Mouse (Mus musculus) frontal cortex, postnatal 25 days (tissue): ENCODE measurements around the gene H1f0.
A peak's percentile ranks its signal among the peaks of the same experiment; 100 is the strongest.
"Not testable (repeated sequence)": the region's sequence is repeated elsewhere in the genome, so short reads cannot be mapped to it uniquely, and the experiment has no call there.

ENCODE experiments used
- DNase-seq, 2 experiments: peaks; one replicate each; pipeline ENCODE4 v3.0.0; 2022; ENCODE audit warnings: low spot score in 2 of 2

The H1f0 gene

DNA sequence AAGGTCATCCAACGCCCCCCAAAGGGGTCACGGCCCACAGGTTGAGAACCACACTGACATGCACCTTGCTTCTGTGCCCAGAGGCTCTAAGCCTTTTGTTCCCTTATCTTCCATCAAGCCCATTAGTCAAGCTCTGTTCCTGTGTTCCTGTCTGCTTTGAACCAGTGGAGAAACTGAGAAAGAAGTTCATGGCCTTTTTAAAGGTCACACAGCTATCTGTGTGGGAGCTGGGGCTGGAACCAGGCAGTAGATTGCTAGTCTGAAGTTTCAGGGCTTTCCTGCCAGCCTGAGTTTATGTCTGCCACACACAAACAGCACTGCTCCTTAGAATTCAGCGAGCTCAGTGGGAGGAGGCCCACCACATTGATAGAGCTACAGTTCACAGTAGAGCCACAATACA is 25.2 kb upstream of the H1f0 start:
- DNase-seq, result no peak

DNA sequence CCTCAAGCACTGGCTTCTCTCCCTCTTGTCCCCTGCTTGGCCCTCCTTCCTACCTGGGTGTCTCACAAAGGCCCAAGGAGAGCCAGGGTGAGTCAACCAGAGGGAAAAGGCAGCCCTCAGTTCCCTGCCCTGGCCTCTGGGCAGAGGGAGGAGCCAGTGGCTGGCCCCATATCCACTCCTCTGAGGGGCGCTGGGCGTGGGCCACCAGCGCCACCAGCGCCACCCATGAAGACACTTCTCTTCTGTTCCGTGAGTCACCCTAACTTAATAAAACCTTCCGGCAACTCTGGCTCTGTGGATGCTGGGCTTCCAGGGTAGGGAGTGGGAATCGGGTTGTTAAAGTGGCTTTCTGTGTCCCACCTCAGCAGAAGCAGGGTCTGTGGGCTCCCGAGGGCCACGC is 22.7 kb upstream of the H1f0 start:
- DNase-seq, result no peak

DNA sequence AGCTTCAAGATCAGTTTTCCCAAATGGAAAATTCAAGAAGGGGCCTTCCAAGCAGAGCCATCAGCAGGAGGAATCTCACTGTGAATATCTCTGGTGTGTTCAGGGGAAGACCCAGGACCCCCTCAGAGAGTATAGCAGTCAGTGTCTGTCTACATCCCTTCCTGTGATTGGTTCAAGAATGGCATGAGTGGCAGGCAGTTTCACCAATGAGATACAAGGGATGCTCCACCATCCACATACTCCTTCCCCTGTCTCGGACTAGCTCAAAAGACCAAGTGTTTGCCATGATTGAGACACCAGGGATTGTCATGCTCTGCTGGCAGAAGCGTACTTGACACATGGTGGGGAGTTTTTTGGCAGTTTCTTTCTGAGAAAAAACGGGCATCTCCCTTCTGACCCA is 21.6 kb upstream of the H1f0 start:
- no peak for DNase-seq

DNA sequence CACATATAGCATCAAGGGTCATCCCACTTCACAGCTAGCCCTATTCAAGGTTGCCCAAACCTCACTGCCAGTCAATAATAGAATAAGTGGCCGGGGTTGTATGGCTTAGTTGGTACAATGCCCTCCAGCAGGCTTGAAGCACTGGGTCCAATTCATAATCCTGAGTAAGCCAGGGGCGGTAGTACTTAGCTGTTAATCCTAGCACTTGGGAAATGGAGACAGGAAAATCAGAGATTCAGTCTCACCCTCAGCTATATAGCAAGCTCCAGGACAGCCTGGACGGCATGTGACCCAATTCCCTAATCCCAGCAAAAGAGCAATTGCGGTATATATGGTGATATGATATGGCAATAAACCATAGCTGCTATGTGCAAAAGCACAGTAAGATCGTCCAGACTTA is 21.2 kb upstream of the H1f0 start:
- no peak for DNase-seq

DNA sequence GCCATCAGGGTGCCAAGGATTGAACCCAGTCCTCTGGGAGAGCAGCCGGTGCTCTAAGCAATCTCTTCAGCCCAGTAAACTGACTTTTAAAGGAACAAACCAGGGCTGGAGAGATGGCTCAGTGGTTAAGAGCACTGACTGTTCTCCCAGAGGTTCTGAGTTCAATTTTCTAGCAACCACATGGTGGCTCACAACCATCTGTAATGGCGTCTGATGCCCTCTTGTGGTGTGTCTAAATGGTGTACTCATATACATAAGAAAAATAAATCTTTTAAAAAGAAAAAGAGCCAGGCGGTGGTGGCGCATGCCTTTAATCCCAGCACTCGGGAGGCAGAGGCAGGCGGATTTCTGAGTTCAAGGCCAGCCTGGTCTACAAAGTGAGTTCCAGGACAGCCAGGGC is 20.4 kb upstream of the H1f0 start:
- not testable (repeated sequence) for DNase-seq

DNA sequence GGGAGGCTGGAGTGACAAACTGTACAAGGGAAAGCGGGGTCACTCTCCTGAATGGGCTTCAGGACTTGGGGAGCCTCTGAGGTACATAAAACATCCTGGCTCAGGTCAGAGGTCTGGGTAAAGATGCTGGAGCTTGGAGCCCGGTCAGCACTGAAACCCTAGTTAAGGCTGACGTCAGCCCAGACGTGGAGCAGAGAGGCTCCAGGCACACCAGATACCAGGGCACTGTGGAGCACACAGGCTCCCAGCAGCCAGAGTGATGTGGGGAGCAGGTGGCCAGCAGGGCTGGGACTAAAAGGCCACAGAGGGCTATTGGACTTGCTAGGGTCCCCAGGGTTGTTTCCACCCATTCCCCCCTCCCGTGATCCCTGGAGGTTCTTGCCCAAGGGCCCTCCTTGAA is 18.5 kb upstream of the H1f0 start:
- no peak for DNase-seq

DNA sequence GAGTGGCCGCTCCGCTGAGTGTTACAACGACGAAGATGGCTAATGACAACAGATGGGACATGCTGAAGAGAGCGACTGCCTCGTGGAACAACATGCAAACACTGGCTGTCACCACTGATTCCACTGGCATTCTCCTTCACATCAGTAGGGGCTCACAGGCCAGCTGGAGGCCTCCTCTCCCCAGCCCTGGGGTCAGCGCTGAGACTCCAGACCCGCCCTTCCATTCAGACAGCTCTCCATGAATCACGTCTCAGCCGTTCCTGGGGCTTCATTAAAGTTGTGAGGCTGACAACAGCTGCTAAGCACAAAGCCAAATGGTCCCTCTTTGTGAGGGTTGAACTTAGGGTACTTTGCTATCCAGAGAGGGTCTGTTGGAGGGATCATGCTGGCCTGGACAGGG is 16.7 kb upstream of the H1f0 start:
- no peak for DNase-seq

DNA sequence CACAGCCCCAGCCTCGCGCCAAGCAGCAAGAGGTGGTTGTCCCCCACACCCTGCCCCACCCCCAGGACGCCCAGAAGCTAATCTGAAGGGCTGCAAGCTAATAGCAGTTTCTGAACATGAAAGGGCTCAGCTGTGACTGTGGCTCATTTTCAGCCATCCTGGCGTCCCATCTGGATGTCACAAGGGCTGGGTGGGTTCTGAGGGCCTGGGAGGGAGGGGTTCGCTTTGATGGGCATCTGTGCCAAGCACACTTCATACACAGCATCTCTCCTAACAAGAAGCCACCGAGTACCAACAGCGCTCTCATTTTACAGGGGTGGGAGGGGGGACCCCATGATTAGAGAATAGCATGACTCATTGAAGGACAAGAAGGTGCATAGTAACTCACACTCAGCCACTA is 14.9 kb upstream of the H1f0 start:
- DNase-seq, result no peak

DNA sequence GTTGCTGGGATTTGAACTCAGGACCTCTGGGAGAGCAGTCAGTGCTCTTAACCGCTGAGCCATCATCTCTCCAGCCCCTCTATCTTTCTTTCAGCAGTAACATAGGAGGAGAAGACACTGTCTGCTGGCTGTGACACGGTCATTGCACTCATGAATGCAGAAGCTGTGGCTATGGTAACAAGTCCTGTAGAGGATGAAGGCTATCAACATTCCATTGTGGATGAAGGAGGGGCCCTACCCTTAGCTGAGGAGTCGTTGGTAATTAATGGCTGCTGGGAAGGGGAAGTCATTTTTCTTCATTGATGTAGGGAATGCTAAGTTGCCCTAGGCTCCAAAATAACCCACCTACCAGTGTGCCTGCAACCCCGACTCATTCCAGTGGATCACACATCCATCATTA is 10.1 kb upstream of the H1f0 start:
- DNase-seq, result no peak

DNA sequence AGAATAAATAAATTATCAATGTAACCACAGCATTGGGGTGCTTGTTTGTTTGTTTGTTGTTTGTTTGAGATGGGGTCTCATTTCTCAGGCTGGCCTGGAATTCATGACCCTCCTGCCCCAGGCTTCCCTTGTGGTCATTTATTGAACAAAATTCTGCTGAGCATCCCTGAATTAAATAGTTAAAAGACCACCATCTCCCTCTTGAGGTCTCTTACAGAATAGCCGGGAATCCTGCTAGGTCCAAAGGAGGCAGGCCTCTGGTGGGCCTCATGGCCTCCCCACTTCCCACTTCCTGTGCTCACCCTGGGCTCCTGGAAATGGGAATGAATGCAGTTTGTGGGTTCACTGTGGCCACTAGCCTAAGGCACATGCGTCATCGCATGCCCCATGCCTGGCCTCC is 9.4 kb upstream of the H1f0 start:
- no peak for DNase-seq

DNA sequence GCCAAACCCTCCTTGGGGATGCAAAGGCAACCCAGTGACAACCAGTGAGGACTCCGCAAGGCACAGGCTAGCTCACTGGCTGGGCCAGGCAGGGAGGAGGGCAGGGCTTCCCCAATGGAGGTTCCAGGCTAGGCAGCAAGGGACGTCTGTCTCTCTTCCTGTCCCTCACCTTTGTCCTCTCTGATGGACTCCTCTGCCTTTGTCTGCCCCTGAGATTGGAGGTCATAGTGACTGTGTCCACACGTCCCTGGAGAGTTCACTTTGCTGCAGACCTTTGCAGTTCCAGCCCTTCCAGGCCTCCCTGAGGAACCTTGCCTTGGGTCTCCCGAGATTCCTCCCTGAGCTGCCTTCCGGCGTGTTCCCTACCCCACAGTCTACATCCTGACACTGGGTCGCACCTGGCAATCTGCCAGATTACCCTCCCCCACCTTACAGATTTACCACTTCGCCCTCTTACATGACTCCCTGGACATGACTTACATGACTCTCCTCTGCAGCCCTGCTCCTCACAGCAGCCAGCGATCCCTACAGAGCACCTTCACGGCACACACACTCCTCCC is 5.5 kb upstream of the H1f0 start:
- DNase-seq, result no peak

DNA sequence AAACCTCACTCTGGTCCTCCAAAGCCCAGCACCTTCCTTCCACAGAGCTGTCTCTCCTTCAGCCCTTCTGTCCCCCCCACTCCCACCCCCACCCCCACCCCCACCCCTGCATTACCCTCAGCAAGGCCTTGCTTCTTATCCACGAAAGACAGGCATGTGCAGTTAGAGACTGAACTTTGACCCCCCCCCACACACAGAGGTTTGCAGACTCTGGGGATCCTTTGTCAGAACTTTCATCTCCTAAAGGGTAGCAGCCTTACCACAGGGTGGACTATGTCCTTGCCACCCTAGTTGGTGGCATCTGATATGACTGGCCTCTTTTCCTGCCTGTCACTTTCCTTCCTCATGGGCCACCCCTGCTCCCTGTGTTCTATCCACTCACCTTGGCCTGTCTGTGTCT is 4.9 kb upstream of the H1f0 start:
- DNase-seq, result no peak

DNA sequence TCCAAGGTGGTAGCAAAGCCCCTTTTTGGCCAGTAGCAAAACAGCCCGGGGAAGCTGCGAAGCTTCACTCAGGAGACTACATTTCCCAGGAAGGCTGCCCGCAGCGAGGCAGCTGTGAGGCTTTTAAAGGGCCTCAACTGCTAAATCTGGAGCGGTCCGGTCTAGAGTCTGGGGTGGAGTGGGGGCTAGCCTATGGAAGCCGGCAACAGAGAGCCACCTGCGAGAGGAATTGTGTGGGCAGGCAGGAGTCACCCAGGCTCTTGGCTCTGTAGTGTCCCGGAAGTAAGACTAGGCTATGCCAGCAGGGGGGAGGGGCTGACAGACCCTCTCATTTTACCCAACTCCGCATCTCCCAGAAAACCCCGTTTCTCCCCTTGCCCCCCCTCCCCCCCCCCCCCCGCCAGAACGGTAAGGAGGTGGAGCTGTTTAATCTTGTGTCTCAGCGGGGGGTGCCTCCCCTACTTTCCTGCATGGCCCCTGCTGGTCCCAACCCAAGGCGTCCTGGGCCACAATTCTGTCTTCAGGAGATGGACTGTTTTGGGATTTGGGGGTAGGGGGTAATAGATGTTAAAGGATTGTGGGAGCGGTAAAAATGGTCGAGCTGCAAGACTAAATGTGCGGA is 2.5 kb upstream of the H1f0 start:
- DNase-seq, result no peak

DNA sequence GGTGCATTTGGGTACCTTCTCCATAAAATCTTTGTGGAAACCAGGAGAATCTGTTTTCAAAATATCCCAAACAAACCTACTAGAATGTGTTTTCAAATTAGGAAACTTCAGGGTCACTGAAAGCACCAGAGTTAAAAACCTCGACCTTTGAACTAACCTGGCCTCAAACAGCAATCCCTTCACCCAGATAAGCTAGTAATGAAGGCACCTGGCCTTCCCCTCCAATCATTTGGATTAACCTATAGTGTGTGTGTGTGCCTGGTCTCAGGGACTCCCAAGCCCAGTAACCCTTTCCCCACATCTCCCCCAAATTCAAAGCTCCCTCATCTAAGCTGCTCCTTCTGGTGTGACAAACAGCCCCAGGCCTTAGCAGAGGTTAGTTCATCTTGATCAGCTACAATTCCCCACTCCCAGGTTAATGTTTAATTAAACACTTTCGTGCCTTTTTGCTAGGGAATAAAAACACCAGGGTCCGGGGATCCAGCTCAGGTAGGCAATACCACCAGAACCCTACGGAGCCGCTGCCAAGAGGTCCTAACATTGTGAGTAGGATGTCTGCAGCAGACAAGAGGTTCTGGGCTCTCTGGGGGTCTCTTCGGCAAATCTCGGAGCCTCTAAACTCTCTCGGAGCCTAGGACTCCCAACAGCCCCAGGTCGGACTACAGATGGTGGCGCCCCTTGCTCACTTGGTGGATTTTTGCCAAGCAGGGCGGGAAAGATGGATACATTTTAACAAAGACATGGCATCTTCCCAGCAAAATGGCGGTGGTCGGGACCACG is 1.5 kb upstream of the H1f0 start:
- DNase-seq, result no peak

DNA sequence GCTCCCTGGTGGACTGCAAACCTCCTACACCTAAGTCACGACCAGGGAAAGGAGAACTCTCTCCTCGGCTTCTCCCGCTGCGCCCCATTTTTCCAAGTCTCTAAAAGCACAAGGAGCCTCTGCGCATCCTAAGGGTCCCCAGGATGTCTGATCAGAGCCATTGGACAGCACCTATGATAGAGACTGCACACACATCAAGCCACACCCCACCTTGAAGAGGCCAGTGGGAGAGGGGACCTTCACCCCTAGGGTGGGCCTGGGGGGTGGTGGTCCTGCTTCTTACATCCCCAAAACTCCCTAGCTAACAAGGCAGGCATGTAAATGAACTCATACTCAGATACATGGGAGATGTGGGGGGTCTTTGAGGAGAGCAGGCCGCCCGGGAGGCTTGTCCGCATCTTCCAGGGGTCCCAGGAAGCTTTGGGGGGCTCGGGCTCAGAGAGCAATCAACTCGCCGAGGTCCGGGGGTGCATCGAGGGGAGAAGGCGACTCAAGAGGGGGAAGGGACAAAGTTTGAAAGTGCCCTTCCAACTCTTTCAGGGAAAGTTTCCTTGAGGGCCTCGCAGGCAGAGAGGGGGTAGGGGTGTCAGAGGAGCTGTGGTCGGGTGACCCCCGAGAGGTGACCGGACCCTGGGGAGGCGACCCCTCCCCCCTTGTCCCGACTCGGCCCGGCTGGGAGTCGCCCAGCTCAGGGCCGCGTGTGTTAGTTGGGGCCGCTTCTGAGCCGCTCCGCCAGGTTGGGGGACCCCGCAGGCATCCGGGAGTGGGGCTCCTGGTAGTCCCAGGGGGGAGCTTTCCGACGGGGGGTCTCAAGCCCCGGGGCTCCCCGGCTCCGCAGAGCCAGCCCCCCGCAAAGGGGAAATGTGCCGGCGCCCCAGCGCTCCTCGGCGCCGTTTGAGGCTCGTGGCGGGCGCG is 702 bp upstream of the H1f0 start:
- DNase-seq, result no peak

DNA sequence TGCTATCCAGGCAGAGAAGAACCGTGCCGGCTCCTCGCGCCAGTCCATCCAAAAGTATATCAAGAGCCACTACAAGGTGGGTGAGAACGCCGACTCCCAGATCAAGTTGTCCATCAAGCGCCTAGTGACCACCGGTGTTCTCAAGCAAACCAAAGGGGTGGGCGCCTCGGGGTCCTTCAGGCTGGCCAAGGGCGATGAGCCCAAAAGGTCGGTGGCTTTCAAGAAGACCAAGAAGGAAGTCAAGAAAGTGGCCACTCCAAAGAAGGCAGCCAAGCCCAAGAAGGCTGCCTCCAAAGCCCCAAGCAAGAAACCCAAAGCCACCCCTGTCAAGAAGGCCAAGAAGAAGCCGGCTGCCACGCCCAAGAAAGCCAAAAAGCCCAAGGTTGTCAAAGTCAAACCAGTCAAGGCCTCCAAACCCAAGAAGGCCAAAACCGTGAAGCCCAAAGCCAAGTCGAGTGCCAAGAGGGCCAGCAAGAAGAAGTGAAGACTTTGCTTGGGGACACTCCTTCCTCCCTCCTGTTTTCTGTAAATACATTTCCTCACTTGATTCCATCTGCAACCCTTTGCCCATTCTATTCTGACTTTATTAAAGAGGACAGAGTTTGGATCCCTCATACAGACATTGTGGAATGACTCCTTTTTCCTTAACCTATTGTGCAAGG is 704 bp downstream of the H1f0 start:
- no peak for DNase-seq

DNA sequence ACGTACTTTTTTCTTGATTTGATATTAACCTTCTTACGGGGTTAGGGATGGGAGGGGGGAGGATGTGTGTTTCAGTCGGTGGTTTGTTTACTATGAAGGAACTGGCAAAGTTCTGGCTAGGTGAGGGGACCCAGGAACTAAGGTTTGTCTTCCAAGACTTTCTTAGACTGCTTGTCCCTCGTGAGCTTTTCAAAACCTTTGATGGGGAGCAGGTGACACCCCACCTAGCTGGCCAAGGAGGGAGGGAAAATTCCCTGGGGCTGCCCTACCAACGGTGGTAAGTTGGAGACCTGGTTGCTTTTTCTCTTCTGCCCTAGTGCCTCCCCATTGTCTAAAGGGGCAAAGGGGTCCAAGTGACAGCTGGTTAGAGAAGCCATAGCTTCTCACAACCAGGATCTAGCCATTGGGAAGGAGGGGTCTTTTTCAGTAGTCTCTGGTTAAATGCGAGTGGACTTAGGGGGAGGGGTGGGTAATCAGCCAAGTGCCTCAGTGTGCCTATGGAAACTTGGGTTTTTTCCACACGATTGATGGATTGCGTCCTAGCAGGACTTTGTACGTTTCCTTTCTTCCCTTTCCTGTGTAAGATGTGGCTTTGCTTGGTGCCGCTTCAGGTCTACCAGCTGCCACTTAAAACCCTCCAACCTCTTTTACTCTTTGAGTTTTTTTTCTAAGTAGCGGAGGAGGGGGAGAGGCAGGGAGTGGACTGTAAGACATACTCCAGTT is 1.4 kb downstream of the H1f0 start:
- no peak for DNase-seq

DNA sequence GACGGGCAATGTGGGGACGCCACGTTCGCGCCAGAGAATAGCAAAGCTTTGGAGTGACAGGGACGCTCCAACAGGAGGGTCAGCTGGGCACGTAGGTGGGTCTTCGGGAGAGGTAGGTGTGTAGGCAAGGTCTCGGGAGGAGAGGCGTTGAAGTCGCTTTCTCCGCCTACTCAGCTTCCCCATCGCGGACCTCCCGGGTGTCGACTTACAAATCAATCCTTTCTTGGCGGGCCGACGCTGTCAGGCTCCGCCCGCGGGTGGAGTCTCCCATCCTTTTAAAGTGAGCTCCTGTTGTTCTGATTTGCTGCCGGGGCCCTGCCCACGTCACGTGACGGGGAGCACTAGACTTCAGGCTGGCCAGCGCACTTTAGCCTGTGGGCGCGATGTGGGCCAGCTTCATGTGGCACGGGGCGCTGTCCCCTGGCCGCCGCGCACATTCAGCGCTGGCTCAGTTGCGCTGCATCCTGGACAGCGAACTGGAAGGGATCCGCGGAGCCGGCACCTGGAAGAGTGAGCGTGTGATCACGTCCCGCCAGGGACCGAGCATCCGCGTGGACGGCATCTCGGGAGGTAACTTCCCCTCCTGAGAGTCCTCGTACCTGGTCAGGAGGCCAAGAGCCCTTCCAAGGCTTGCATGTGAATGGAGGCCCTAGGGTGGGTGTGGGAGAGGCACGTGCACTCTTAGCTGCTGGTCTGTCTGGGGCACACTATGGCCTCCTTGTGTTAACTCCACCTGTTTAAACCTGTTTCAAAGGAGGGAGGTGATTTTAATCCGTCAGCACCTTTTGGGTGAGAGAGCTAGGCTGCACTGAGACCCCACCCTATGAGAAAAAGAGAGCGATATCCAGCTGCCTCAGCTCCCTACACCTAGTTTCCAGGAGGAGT is 2.5 kb downstream of the H1f0 start:
- peak; percentile 65 to 71 for DNase-seq

DNA sequence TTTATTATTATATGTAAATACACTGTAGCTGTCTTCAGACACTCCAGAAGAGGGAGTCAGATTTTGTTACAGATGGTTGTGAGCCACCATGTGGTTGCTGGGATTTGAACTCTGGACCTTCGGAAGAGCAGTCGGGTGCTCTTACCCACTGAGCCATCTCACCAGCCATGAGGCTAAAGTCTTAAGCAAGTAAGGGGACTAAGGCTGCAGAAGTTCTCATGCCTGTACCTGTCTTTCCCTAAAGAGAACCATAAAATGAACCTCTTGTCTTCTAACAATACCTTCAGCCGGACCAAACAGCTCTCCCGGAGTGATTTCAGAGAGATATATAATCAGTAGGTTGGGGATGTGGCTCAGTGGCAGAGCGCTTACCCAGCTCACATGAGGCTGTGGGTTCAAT is 3.7 kb downstream of the H1f0 start:
- DNase-seq, result not testable (repeated sequence)

DNA sequence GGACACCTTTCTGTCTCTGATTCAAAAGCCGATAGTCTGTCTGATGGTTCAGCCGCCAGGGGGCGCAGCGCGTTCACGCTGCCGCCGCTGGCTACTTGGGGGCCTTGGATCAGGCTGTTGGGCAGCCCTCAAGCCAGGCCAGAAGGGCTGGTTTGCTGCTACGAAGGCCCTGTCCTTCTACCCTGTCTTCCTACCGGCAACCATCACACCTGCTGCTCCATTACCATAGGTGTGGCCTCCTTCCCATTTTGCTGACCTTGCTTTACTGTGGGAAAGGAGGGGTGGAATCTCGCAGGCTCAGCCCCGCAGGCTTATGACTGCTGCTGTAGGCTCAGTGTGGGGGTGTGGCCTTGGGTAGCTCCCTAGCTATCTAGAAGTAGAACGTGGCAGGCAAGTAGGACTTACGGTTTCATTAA is 9.7 kb downstream of the H1f0 start:
- peak; percentile 62 to 64 for DNase-seq
